Mouse (Mus musculus): ENCODE data around the gene Ghitm. TPM values are rescaled to one million over a fixed set of nuclear protein-coding genes. Genes with fewer than 3 reads are reported as not detected.

The Ghitm gene
- polyA plus RNA-seq, 1 experiment, result 81.1 TPM

DNA sequence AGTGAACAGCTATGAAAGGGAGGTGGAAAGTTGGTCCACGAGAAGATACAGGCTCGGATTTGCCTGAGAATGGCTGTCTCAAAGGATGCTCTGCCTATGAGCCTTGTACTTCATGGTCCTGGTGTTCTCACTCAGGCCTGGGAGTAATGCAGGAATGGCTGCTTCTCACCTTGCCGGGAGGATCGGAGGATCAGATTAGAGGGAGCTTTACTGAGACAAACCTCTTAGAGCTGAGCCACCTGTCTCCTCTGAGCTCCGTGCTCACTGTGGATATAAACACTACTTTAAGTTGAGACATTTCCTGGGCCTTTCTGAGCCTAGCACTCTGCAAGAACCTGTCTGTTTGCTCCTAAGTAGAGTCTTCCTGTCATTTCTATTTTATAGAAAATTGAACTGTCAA, 33.5 kb downstream of the Ghitm start:
- no peak for DNase-seq (ENCODE audit: low read depth)
- TF ChIP-seq CTCF (IDR thresholded peaks at IDR 0.05; ENCODE audit: borderline replicate concordance, extremely low read depth, insufficient read depth, insufficient read length), result no peak

DNA sequence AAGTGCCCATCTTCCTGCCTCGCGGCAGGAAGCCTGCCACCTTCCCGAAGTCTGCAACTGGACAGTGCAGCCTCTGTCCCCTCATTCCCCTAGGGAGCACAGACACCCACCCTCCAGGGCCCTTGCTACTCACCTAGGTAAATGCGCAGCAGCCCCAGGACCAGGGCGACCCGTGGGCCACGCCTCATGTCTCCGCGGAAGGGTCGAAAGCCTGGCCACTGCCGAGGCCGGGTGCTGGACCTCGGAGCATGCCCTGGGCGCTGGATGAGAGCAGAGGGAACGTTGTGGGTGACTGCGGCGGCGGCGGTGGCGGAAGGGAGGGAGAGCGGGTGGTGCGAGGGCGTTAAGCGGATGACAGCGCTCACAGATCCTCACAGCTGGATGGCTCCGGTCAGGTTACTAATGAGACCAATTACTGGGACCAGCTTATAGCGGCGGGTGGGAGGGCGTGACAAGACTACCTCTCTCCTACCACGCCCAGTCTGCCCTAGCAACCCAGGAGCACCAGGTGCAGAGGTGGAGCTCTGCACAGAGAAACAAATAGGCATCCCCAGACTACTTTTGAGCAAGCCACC, 37.0 kb downstream of the Ghitm start, which contains the start of gene Cdhr1:
TSS of gene Cdhr1 (minus strand) at position 392 of the 575 bp plus-strand sequence.
- TF ChIP-seq POLR2A (IDR thresholded peaks at IDR 0.05; ENCODE audit: borderline replicate concordance, extremely low read depth, insufficient read depth, insufficient read length, poor library complexity, severe bottlenecking) (no peak), CTCF (IDR thresholded peaks at IDR 0.05; ENCODE audit: borderline replicate concordance, extremely low read depth, insufficient read depth, insufficient read length) (no peak)
- DNase-seq (ENCODE audit: low read depth), result peak; percentile 69

DNA sequence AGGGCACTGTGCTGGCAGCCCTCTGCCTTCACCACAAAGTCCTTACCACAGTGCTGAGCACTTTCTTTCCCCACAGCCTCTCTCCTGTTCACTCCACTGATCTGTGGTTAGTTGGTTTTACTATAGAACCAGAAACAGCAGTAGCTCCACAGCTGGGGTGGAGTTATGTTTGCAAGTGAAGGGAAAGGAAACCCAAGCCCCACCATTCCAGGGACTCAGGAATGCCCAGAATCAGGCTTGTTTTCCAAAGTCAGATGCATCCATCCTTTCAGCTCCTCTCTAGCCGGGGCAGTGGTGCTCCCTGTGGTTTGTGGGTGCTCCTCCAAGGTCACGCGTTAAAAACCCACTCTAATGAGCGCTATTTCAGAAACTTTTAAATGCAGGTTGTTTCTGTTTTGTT, 39.5 kb downstream of the Ghitm start:
- DNase-seq (ENCODE audit: low read depth), result no peak
- no peak for TF ChIP-seq POLR2A (IDR thresholded peaks at IDR 0.05; ENCODE audit: borderline replicate concordance, extremely low read depth, insufficient read depth, insufficient read length, poor library complexity, severe bottlenecking)
- no peak for TF ChIP-seq CTCF (IDR thresholded peaks at IDR 0.05; ENCODE audit: borderline replicate concordance, extremely low read depth, insufficient read depth, insufficient read length)

DNA sequence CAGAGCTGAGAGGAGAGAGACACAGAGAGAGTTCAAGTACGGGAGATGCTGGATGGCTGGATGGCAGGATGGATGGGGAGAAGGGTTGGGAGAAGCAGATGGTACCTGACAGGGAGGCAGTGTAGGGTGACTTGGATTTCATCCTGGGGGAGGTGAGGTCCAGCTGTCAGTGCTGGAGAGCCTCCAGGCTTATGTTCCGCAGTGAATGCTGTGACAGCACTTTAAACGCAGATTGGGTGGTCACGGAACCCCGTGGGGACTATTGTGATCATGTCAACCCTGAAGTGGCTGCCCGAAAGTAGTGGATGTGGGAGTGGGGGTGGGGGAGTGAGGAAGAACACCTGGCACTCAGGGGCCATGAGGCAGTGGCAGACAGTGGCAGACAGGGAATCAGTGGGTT, 40.6 kb downstream of the Ghitm start:
- DNase-seq (ENCODE audit: low read depth), result peak; percentile 24
- TF ChIP-seq CTCF (IDR thresholded peaks at IDR 0.05; ENCODE audit: borderline replicate concordance, extremely low read depth, insufficient read depth, insufficient read length) (no peak), POLR2A (IDR thresholded peaks at IDR 0.05; ENCODE audit: borderline replicate concordance, extremely low read depth, insufficient read depth, insufficient read length, poor library complexity, severe bottlenecking) (no peak)

DNA sequence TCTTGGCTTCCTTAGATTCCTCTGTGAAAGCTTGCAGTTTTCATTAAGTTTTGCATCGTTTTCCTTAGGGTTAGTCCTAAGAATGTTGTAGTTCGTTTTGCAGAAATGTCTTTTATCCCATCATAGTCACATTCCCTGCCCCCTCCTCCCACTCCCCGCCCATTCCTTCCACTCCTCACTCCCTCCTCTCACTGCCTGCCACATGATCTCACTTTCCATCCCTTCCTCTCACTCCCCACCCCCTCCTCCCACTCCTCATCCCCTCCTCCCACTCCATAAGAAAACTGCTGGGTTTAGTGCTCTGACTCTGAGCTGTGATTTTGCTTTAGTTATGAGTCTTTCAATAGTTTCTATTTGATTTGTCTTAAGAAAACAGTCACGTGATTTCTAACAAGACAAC, 51.3 kb downstream of the Ghitm start:
- no peak for TF ChIP-seq CTCF (IDR thresholded peaks at IDR 0.05; ENCODE audit: borderline replicate concordance, extremely low read depth, insufficient read depth, insufficient read length)
- no peak for TF ChIP-seq POLR2A (IDR thresholded peaks at IDR 0.05; ENCODE audit: borderline replicate concordance, extremely low read depth, insufficient read depth, insufficient read length, poor library complexity, severe bottlenecking)
- DNase-seq (ENCODE audit: low read depth), result peak; percentile 9

DNA sequence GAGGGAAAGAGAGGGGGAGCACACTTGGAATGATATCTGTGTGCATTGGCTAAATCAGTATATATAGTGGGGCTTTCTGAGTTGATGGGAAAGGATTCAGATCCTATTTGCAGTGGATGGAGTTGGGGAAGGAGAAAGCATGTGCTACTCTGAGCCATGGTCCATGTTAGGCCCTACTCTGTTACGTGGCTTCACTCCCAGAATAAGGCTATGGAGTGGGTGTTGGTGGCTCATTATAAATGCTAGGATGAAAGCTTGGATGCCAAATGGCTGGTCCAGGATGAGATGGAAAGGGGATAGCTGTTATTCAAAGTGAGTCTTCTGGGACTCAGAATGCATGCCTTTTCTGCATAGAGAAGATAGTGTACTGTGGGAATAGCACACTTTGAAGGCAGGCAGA, 54.3 kb downstream of the Ghitm start:
- no peak for TF ChIP-seq CTCF (IDR thresholded peaks at IDR 0.05; ENCODE audit: borderline replicate concordance, extremely low read depth, insufficient read depth, insufficient read length)
- TF ChIP-seq POLR2A (IDR thresholded peaks at IDR 0.05; ENCODE audit: borderline replicate concordance, extremely low read depth, insufficient read depth, insufficient read length, poor library complexity, severe bottlenecking), result no peak
- no peak for DNase-seq (ENCODE audit: low read depth)

Other genes starting within 250 kb of the Ghitm start
- 49.0 and 60.5 TPM in 2 replicates for gene Ccser2, start 166.5 kb downstream of the Ghitm start, polyA plus RNA-seq (2012; rRNA removed)
- gene Rgr, start 86.3 kb downstream of the Ghitm start, polyA plus RNA-seq (2012; rRNA removed), result 0.13 TPM in 1 of 2 replicates, not detected in the other
- 0.03 TPM in 1 of 2 replicates, not detected in the other for gene Lrit1, start 80.4 kb downstream of the Ghitm start, polyA plus RNA-seq (2012; rRNA removed)
- gene Lrit2, start 67.3 kb downstream of the Ghitm start, polyA plus RNA-seq (2012; rRNA removed), result not detected in 2 replicates
- 2.2 and 3.0 TPM in 2 replicates for gene Cdhr1, start 36.9 kb downstream of the Ghitm start, polyA plus RNA-seq (2012; rRNA removed)
- gene 2610528A11Rik, start 21.2 kb downstream of the Ghitm start, polyA plus RNA-seq (2012; rRNA removed), result 0.31 and 0.69 TPM in 2 replicates